17 mouse cellular contexts compared by ENCODE assay signal in genomic region chr7:143075394-143075793, GRCm38 (mm10). TPM values are rescaled to one million over a fixed set of nuclear protein-coding genes. Genes with fewer than 3 reads are reported as not detected.
"Had no signal": no experiment of that assay in that cellular context is flagged by ENCODE, and none has a peak within 500 bp of the region (broad histone marks: within the 10 kb centered on the region; RNA-seq: fewer than 3 reads in every experiment).

No protein-coding gene starts in this region.

- H3K9me3 ChIP-seq: neural tube, embryonic 13.5 days; neural tube, embryonic 15.5 days; stomach, embryonic 15.5 days had no signal

- H3K9ac ChIP-seq: neural tube, embryonic 13.5 days; neural tube, embryonic 15.5 days; stomach, embryonic 15.5 days had no signal

- H3K36me3 ChIP-seq: neural tube, embryonic 13.5 days; neural tube, embryonic 15.5 days had no signal

- DNase-seq: retina, postnatal 1 day; right cerebral cortex, adult 18-20 months; right cerebral cortex, postnatal 14 days; right cerebral cortex, postnatal 25 days; right cerebral cortex, postnatal 4 days; spleen, adult 18-20 months; thymus, adult 18-20 months; thymus, adult 2 months; thymus, postnatal 14 days; thymus, postnatal 25 days; thymus, postnatal 36 days; thymus, postnatal 4 days had no signal

- H3K4me3 ChIP-seq: neural tube, embryonic 13.5 days; neural tube, embryonic 15.5 days; stomach, embryonic 15.5 days had no signal

- H3K27ac ChIP-seq: neural tube, embryonic 13.5 days; neural tube, embryonic 15.5 days; stomach, embryonic 15.5 days; stomach, postnatal 0 days had no signal

- H3K4me2 ChIP-seq: neural tube, embryonic 13.5 days; neural tube, embryonic 15.5 days; stomach, embryonic 15.5 days had no signal

- H3K27me3 ChIP-seq: neural tube, embryonic 13.5 days; neural tube, embryonic 15.5 days; stomach, embryonic 15.5 days had no signal

RNA-seq across cellular contexts. Expression of gene Trpm5, which starts 19.0 kb away (rescaled TPM):
- total RNA-seq: neutrophil, adult 5-6 weeks had no signal

RNA-seq across cellular contexts. Expression of gene Kcnq1, which starts 30.8 kb away (rescaled TPM):
- total RNA-seq: neutrophil, adult 5-6 weeks had no signal
